Mouse (Mus musculus): ENCODE data around the gene Hspa1b. TPM values are rescaled to one million over a fixed set of nuclear protein-coding genes. Genes with fewer than 3 reads are reported as not detected.

Gene Hspa1b
- total RNA-seq, 2 experiments from 2014 or later = 16.4 to 32.9 TPM

GRCm38 (mm10) chr17:34931061-34931734 lies 27.8 kb downstream of the Hspa1b start, which contains the start of gene Neu1:
Gene Neu1, plus strand, starts transcription at chr17:34931253.
- DNase-seq = peak; percentile 98

- DNase-seq = no peak
Measured at GRCm38 (mm10) chr17:34928841-34929240, 30.2 kb downstream of the Hspa1b start.

GRCm38 (mm10) chr17:34927306-34928019 lies 31.6 kb downstream of the Hspa1b start:
- peak; percentile 41 for DNase-seq

GRCm38 (mm10) chr17:34924258-34924657 lies 34.8 kb downstream of the Hspa1b start:
- no peak for DNase-seq

- no peak for DNase-seq
Measured at GRCm38 (mm10) chr17:34922939-34923338, 36.1 kb downstream of the Hspa1b start.

GRCm38 (mm10) chr17:34917188-34917587 lies 41.9 kb downstream of the Hspa1b start:
- no peak for DNase-seq

- no peak for DNase-seq
Measured at GRCm38 (mm10) chr17:34916316-34916715, 42.7 kb downstream of the Hspa1b start.

- peak; percentile 46 for DNase-seq
Measured at GRCm38 (mm10) chr17:34915410-34915831, 43.6 kb downstream of the Hspa1b start.

- no peak for DNase-seq
Measured at GRCm38 (mm10) chr17:34913930-34914665, 44.9 kb downstream of the Hspa1b start, which contains the start of gene Slc44a4. Gene Slc44a4, plus strand, starts transcription at chr17:34914466.

GRCm38 (mm10) chr17:34911945-34912351 lies 47.1 kb downstream of the Hspa1b start:
- DNase-seq = peak; percentile 88

- no peak for DNase-seq
Measured at GRCm38 (mm10) chr17:34910982-34911381, 48.1 kb downstream of the Hspa1b start.

Other genes starting within 250 kb of the Hspa1b start
- 100 to 1,000 TPM in 1 of 2 experiments, 10 to 100 TPM in 1; 88.4 to 156 TPM for gene C4b, start 215.4 kb downstream of the Hspa1b start, total RNA-seq (2021)
- 1,000 to 10,000 TPM; 2,477 to 2,588 TPM for gene Cyp21a1, start 154.7 kb downstream of the Hspa1b start, total RNA-seq (2021)
- 10 to 100 TPM; 31.8 to 33.0 TPM for gene Stk19, start 122.3 kb downstream of the Hspa1b start, total RNA-seq (2021)
- 10 to 100 TPM; 45.1 to 52.2 TPM for gene Dxo, start 122.2 kb downstream of the Hspa1b start, total RNA-seq (2021)
- gene Skiv2l, start 109.0 kb downstream of the Hspa1b start, total RNA-seq (2021) = 10 to 100 TPM; 49.2 to 60.8 TPM
- gene Nelfe, start 108.8 kb downstream of the Hspa1b start, total RNA-seq (2021) = 10 to 100 TPM; 44.2 to 48.4 TPM
- gene Cfb, start 96.7 kb downstream of the Hspa1b start, total RNA-seq (2021) = 100 to 1,000 TPM; 158 to 363 TPM
- 10 to 100 TPM; 13.5 to 17.8 TPM for gene Zbtb12, start 79.8 kb downstream of the Hspa1b start, total RNA-seq (2021)
- under 1 TPM in 1 of 2 experiments, not detected in 1; 0.21 TPM for gene Gm20547, start 77.2 kb downstream of the Hspa1b start, total RNA-seq (2021)
- gene C2, start 61.0 kb downstream of the Hspa1b start, total RNA-seq (2021) = 10 to 100 TPM; 41.1 TPM
- gene Ehmt2, start 60.8 kb downstream of the Hspa1b start, total RNA-seq (2021) = 100 to 1,000 TPM; 113 to 137 TPM
- 1 to 10 TPM in 1 of 2 experiments, under 1 TPM in 1; 1.00 to 1.2 TPM for gene Slc44a4, start 44.8 kb downstream of the Hspa1b start, total RNA-seq (2021)
- 10 to 100 TPM; 18.6 to 24.2 TPM for gene Neu1, start 28.0 kb downstream of the Hspa1b start, total RNA-seq (2021)
- gene Gm20481, start 10.7 kb upstream of the Hspa1b start, total RNA-seq (2021) = not detected
- 10 to 100 TPM in 1 of 2 experiments, 1 to 10 TPM in 1; 7.3 to 13.6 TPM for gene Hspa1a, start 12.9 kb upstream of the Hspa1b start, total RNA-seq (2021)
- 1 to 10 TPM in 1 of 2 experiments, under 1 TPM in 1; 0.75 to 1.4 TPM for gene Hspa1l, start 13.5 kb upstream of the Hspa1b start, total RNA-seq (2021)
- 10 to 100 TPM; 39.0 to 42.8 TPM for gene Lsm2, start 22.6 kb upstream of the Hspa1b start, total RNA-seq (2021)
- gene Vars, start 41.7 kb upstream of the Hspa1b start, total RNA-seq (2021) = 10 to 100 TPM; 56.5 to 63.0 TPM
- 1 to 10 TPM in 1 of 2 experiments, under 1 TPM in 1; 0.72 to 1.5 TPM for gene Vwa7, start 57.3 kb upstream of the Hspa1b start, total RNA-seq (2021)
- 1 to 10 TPM; 1.1 to 1.6 TPM for gene Sapcd1, start 68.8 kb upstream of the Hspa1b start, total RNA-seq (2021)
- 1 to 10 TPM; 2.3 to 5.0 TPM for gene Msh5, start 87.5 kb upstream of the Hspa1b start, total RNA-seq (2021)
- gene Clic1, start 90.7 kb upstream of the Hspa1b start, total RNA-seq (2021) = 100 to 1,000 TPM in 1 of 2 experiments, 10 to 100 TPM in 1; 95.6 to 105 TPM
- 10 to 100 TPM; 35.2 to 51.7 TPM for gene Ddah2, start 99.8 kb upstream of the Hspa1b start, total RNA-seq (2021)
- gene Ly6g6c, start 106.2 kb upstream of the Hspa1b start, total RNA-seq (2021) = not detected
- under 1 TPM; 0.24 to 0.30 TPM for gene Mpig6b, start 106.9 kb upstream of the Hspa1b start, total RNA-seq (2021)
- under 1 TPM in 1 of 2 experiments, not detected in 1; 0.27 TPM for gene Ly6g6e, start 117.7 kb upstream of the Hspa1b start, total RNA-seq (2021)
- gene Ly6g6d, start 118.8 kb upstream of the Hspa1b start, total RNA-seq (2021) = 1 to 10 TPM; 1.1 to 2.2 TPM
- under 1 TPM in 1 of 2 experiments, not detected in 1; 0.48 TPM for gene Ly6g6f, start 126.4 kb upstream of the Hspa1b start, total RNA-seq (2021)
- 10 to 100 TPM; 77.2 to 91.4 TPM for gene Abhd16a, start 130.0 kb upstream of the Hspa1b start, total RNA-seq (2021)
- not detected for gene Ly6g5c, start 149.0 kb upstream of the Hspa1b start, total RNA-seq (2021)
- gene Ly6g5b, start 156.2 kb upstream of the Hspa1b start, total RNA-seq (2021) = under 1 TPM; 0.30 to 0.91 TPM
- 10 to 100 TPM; 10.8 to 11.4 TPM for gene Gpank1, start 162.2 kb upstream of the Hspa1b start, total RNA-seq (2021)
- gene Csnk2b, start 162.8 kb upstream of the Hspa1b start, total RNA-seq (2021) = 100 to 1,000 TPM; 198 to 200 TPM
- 10 to 100 TPM; 26.0 to 28.5 TPM for gene D17H6S53E, start 167.1 kb upstream of the Hspa1b start, total RNA-seq (2021)
- 100 to 1,000 TPM in 1 of 2 experiments, 10 to 100 TPM in 1; 44.8 to 115 TPM for gene Apom, start 172.8 kb upstream of the Hspa1b start, total RNA-seq (2021)
- 100 to 1,000 TPM; 300 to 349 TPM for gene Bag6, start 175.9 kb upstream of the Hspa1b start, total RNA-seq (2021)
- 100 to 1,000 TPM; 182 to 212 TPM for gene Prrc2a, start 205.7 kb upstream of the Hspa1b start, total RNA-seq (2021)
- 1 to 10 TPM; 6.6 to 6.8 TPM for gene Aif1, start 216.8 kb upstream of the Hspa1b start, total RNA-seq (2021)
- 10 to 100 TPM in 1 of 2 experiments, 1 to 10 TPM in 1; 10.0 to 10.5 TPM for gene Lst1, start 229.2 kb upstream of the Hspa1b start, total RNA-seq (2021)
- gene Ltb, start 235.2 kb upstream of the Hspa1b start, total RNA-seq (2021) = 10 to 100 TPM; 11.5 to 12.6 TPM
- 1 to 10 TPM; 1.3 to 1.4 TPM for gene Tnf, start 242.8 kb upstream of the Hspa1b start, total RNA-seq (2021)
- gene Lta, start 246.1 kb upstream of the Hspa1b start, total RNA-seq (2021) = under 1 TPM; 0.81 to 0.97 TPM